Mouse (Mus musculus): ENCODE measurements around the gene Lrguk.

- no peak for TF ChIP-seq CTCF (IDR thresholded peaks at IDR 0.05; ENCODE audit: low read depth)
- TF ChIP-seq EP300 (IDR thresholded peaks at IDR 0.05; ENCODE audit: low read depth), result no peak
Measured at GRCm38 (mm10) chr6:34028933-34029745, at the start of gene Lrguk.
